Mouse (Mus musculus) midbrain, embryonic 13.5 days (tissue): ENCODE measurements around the gene Enox1. TPM values are rescaled to one million over a fixed set of nuclear protein-coding genes. Genes with fewer than 3 reads are reported as not detected.

ENCODE experiments used
- ATAC-seq: fragments of 200-750 bp; cut with Nextera tagmentation; 2 replicates; pipeline ENCODE4 v1.8.0; 2017; ENCODE audit warnings: mild to moderate bottlenecking, moderate TSS enrichment, moderate library complexity
- H3K27ac ChIP-seq: fragments of 300-500 bp; sonication (generic); 2 replicates; pipeline ENCODE4 v1.5.1; 2015; ENCODE audit warnings: inconsistent platforms, mild to moderate bottlenecking, moderate library complexity
- H3K27me3 ChIP-seq: fragments of 300-500 bp; sonication (generic); 2 replicates; pipeline ENCODE4 v1.6.1; 2015; ENCODE audit warnings: mild to moderate bottlenecking, inconsistent platforms
- H3K36me3 ChIP-seq: fragments of 300-500 bp; sonication (generic); 2 replicates; pipeline ENCODE4 v1.6.1; 2015; ENCODE audit warnings: mild to moderate bottlenecking, inconsistent platforms
- H3K4me1 ChIP-seq: fragments of 300-500 bp; sonication (generic); replicated peaks from 2 replicates; pipeline ENCODE4 v1.6.1; 2015; ENCODE audit warnings: inconsistent platforms
- H3K4me2 ChIP-seq: fragments of 300-500 bp; sonication (generic); replicated peaks from 2 replicates; pipeline ENCODE4 v1.6.1; 2015; ENCODE audit warnings: moderate library complexity, mild to moderate bottlenecking, inconsistent platforms
- H3K4me3 ChIP-seq: fragments of 300-500 bp; sonication (generic); replicated peaks from 2 replicates; pipeline ENCODE4 v1.5.1; 2015; ENCODE audit warnings: mild to moderate bottlenecking, inconsistent platforms
- H3K9ac ChIP-seq: fragments of 300-500 bp; sonication (generic); replicated peaks from 2 replicates; pipeline ENCODE4 v1.6.1; 2015; ENCODE audit warnings: mild to moderate bottlenecking, inconsistent platforms
- H3K9me3 ChIP-seq: fragments of 300-500 bp; sonication (generic); 2 replicates; pipeline ENCODE4 v1.6.1; 2016; ENCODE audit warnings: mild to moderate bottlenecking, inconsistent platforms
- WGBS: fragments of 180-500 bp; shearing (Covaris S2); methylation state at CpG from one replicate; pipeline ENCODE4 v1.1.7; 2015; 5-methylcytosine and 5-hydroxymethylcytosine counted together
- polyA plus RNA-seq: library from polyadenylated mRNA; unstranded; fragments of >200 nt; fragmentation: Nextera tagmentation; extraction: Ambion mirVana; gene quantifications from 2 replicates; pipeline ENCODE4 v1.2.1, GENCODE M21; 2015

Gene Enox1
- polyA plus RNA-seq, 1 experiment from 2014 or later: 44.0 TPM

GRCm38 (mm10) chr14:77346296-77346695 lies 189.7 kb downstream of the Enox1 start:
- ATAC-seq: no peak
- Histone ChIP-seq H3K9me3 (no peaks in the 10 kb centered on the region), H3K4me1 (peaks cover 11% of the 10 kb centered on the region), H3K27ac (no peak overlapping the region), H3K27me3 (no peaks in the 10 kb centered on the region), H3K9ac (no peak overlapping the region), H3K4me2 (no peak overlapping the region), H3K36me3 (no peaks in the 10 kb centered on the region), H3K4me3 (no peak overlapping the region)
- 93% methylated on average over 3 of the region's 3 CpGs for WGBS

- H3K27me3 ChIP-seq: no peaks in the 10 kb centered on the region
- H3K9me3 ChIP-seq: no peaks in the 10 kb centered on the region
- WGBS: 70% methylated on average over 2 of the region's 2 CpGs
- 0 out of 2 replicates have a peak overlapping the region, but pooled peaks have one; percentile 7 for H3K27ac ChIP-seq
- no peaks in the 10 kb centered on the region for H3K36me3 ChIP-seq
- ATAC-seq: peak; percentile 68; the same call in 1 of the 2 replicates
- H3K9ac ChIP-seq: no peak overlapping the region
- peaks cover 17% of the 10 kb centered on the region for H3K4me1 ChIP-seq
- H3K4me2 ChIP-seq: no peak overlapping the region
- H3K4me3 ChIP-seq: no peak overlapping the region
These were observed 195.3 kb downstream of the Enox1 start for GRCm38 (mm10) chr14:77351803-77352352.

GRCm38 (mm10) chr14:77362662-77363061 lies 206.1 kb downstream of the Enox1 start:
- Histone ChIP-seq H3K27me3 (no peaks in the 10 kb centered on the region), H3K4me3 (no peak overlapping the region), H3K9ac (no peak overlapping the region), H3K36me3 (no peaks in the 10 kb centered on the region), H3K4me2 (no peak overlapping the region), H3K4me1 (no peaks in the 10 kb centered on the region), H3K9me3 (no peaks in the 10 kb centered on the region), H3K27ac (no peak overlapping the region)
- ATAC-seq: no peak
- WGBS: 78% methylated on average over 4 of the region's 4 CpGs

- no peaks in the 10 kb centered on the region for H3K9me3 ChIP-seq
- H3K9ac ChIP-seq: no peak overlapping the region
- ATAC-seq: no peak
- WGBS: 86% methylated on average over 8 of the region's 8 CpGs
- no peaks in the 10 kb centered on the region for H3K27me3 ChIP-seq
- no peak overlapping the region for H3K27ac ChIP-seq
- no peaks in the 10 kb centered on the region for H3K36me3 ChIP-seq
- no peak overlapping the region for H3K4me3 ChIP-seq
- H3K4me2 ChIP-seq: no peak overlapping the region
- H3K4me1 ChIP-seq: no peaks in the 10 kb centered on the region
These were observed 211.8 kb downstream of the Enox1 start for GRCm38 (mm10) chr14:77368411-77368810.

- ATAC-seq: no peak
- no peak overlapping the region for H3K9ac ChIP-seq
- 91% methylated on average over 2 of the region's 2 CpGs for WGBS
These were observed 212.5 kb downstream of the Enox1 start for GRCm38 (mm10) chr14:77369070-77369469.

GRCm38 (mm10) chr14:77370521-77370920 lies 214.0 kb downstream of the Enox1 start:
- WGBS: 92% methylated on average over 3 of the region's 3 CpGs
- no peak overlapping the region for H3K9ac ChIP-seq

More at GRCm38 (mm10) chr14:77369070-77369469, 212.5 kb downstream of the Enox1 start:
- H3K9me3 ChIP-seq: no peaks in the 10 kb centered on the region
- H3K36me3 ChIP-seq: no peaks in the 10 kb centered on the region
- no peaks in the 10 kb centered on the region for H3K4me1 ChIP-seq
- H3K27me3 ChIP-seq: no peaks in the 10 kb centered on the region
- H3K4me2 ChIP-seq: no peak overlapping the region
- H3K27ac ChIP-seq: no peak overlapping the region
- H3K4me3 ChIP-seq: no peak overlapping the region

GRCm38 (mm10) chr14:77371977-77372376 lies 215.4 kb downstream of the Enox1 start:
- H3K9me3 ChIP-seq: no peaks in the 10 kb centered on the region
- no peak overlapping the region for H3K4me2 ChIP-seq
- no peak for ATAC-seq
- H3K27me3 ChIP-seq: no peaks in the 10 kb centered on the region
- H3K27ac ChIP-seq: no peak overlapping the region
- no peak overlapping the region for H3K4me3 ChIP-seq
- H3K4me1 ChIP-seq: peaks cover 18% of the 10 kb centered on the region
- no peaks in the 10 kb centered on the region for H3K36me3 ChIP-seq
- 65% methylated on average over 5 of the region's 5 CpGs for WGBS
- no peak overlapping the region for H3K9ac ChIP-seq

More at GRCm38 (mm10) chr14:77370521-77370920, 214.0 kb downstream of the Enox1 start:
- Histone ChIP-seq H3K4me1 (0 out of 2 replicates have a peak, but pooled peaks cover 3% of the 10 kb centered on the region), H3K36me3 (no peaks in the 10 kb centered on the region), H3K4me2 (no peak overlapping the region), H3K4me3 (no peak overlapping the region), H3K27me3 (no peaks in the 10 kb centered on the region), H3K27ac (no peak overlapping the region), H3K9me3 (no peaks in the 10 kb centered on the region)
- ATAC-seq: no peak

- no peak overlapping the region for H3K4me3 ChIP-seq
These were observed 216.6 kb downstream of the Enox1 start for GRCm38 (mm10) chr14:77373119-77373518.

GRCm38 (mm10) chr14:77375054-77375453 lies 218.5 kb downstream of the Enox1 start:
- no peak overlapping the region for H3K9ac ChIP-seq
- H3K27me3 ChIP-seq: no peaks in the 10 kb centered on the region
- no peaks in the 10 kb centered on the region for H3K36me3 ChIP-seq
- WGBS: 78% methylated on average over 2 of the region's 2 CpGs
- no peak overlapping the region for H3K4me3 ChIP-seq
- no peaks in the 10 kb centered on the region for H3K9me3 ChIP-seq
- no peak overlapping the region for H3K4me2 ChIP-seq
- no peak for ATAC-seq
- H3K4me1 ChIP-seq: peaks cover 38% of the 10 kb centered on the region
- no peak overlapping the region for H3K27ac ChIP-seq

More at GRCm38 (mm10) chr14:77373119-77373518, 216.6 kb downstream of the Enox1 start:
- H3K27ac ChIP-seq: no peak overlapping the region
- no peaks in the 10 kb centered on the region for H3K36me3 ChIP-seq
- no peak overlapping the region for H3K9ac ChIP-seq
- H3K9me3 ChIP-seq: no peaks in the 10 kb centered on the region
- peaks cover 29% of the 10 kb centered on the region for H3K4me1 ChIP-seq
- no peak overlapping the region for H3K4me2 ChIP-seq
- WGBS: 85% methylated on average over 3 of the region's 3 CpGs
- no peak for ATAC-seq
- H3K27me3 ChIP-seq: no peaks in the 10 kb centered on the region

GRCm38 (mm10) chr14:77375618-77376017 lies 219.1 kb downstream of the Enox1 start:
- Histone ChIP-seq H3K27ac (no peak overlapping the region), H3K4me1 (peaks cover 38% of the 10 kb centered on the region), H3K27me3 (no peaks in the 10 kb centered on the region), H3K4me2 (no peak overlapping the region), H3K9ac (no peak overlapping the region), H3K4me3 (no peak overlapping the region), H3K36me3 (no peaks in the 10 kb centered on the region), H3K9me3 (no peaks in the 10 kb centered on the region)
- 68% methylated on average over 9 of the region's 9 CpGs for WGBS
- no peak for ATAC-seq

- no peak for ATAC-seq
- Histone ChIP-seq H3K36me3 (no peaks in the 10 kb centered on the region), H3K4me3 (no peak overlapping the region), H3K4me1 (peaks cover 49% of the 10 kb centered on the region), H3K27me3 (no peaks in the 10 kb centered on the region), H3K27ac (no peak overlapping the region), H3K9me3 (no peaks in the 10 kb centered on the region), H3K9ac (no peak overlapping the region), H3K4me2 (no peak overlapping the region)
- 88% methylated on average over 7 of the region's 7 CpGs for WGBS
These were observed 220.2 kb downstream of the Enox1 start for GRCm38 (mm10) chr14:77376731-77377130.

- 40% methylated on average over 3 of the region's 3 CpGs for WGBS
- no peak overlapping the region for H3K9ac ChIP-seq
- no peaks in the 10 kb centered on the region for H3K36me3 ChIP-seq
- no peaks in the 10 kb centered on the region for H3K9me3 ChIP-seq
- peak; percentile 3; the same call in 1 of the 2 replicates for ATAC-seq
- H3K4me1 ChIP-seq: peaks cover 53% of the 10 kb centered on the region
- peak overlapping the region; percentile 83 for H3K27ac ChIP-seq
- H3K4me3 ChIP-seq: no peak overlapping the region
- H3K4me2 ChIP-seq: peak overlapping the region; percentile 34
- H3K27me3 ChIP-seq: no peaks in the 10 kb centered on the region
These were observed 220.9 kb downstream of the Enox1 start for GRCm38 (mm10) chr14:77377439-77377838.

- peak overlapping the region; percentile 83 for H3K27ac ChIP-seq
- peak overlapping the region; percentile 34 for H3K4me2 ChIP-seq
- peak; percentile 77 for ATAC-seq
- H3K4me3 ChIP-seq: no peak overlapping the region
- peaks cover 53% of the 10 kb centered on the region for H3K4me1 ChIP-seq
- no peaks in the 10 kb centered on the region for H3K36me3 ChIP-seq
- no peak overlapping the region for H3K9ac ChIP-seq
- WGBS: 10% methylated on average over 5 of the region's 5 CpGs
- H3K9me3 ChIP-seq: no peaks in the 10 kb centered on the region
- H3K27me3 ChIP-seq: no peaks in the 10 kb centered on the region
These were observed 221.3 kb downstream of the Enox1 start for GRCm38 (mm10) chr14:77377873-77378272.
